Mouse (Mus musculus) hindbrain, embryonic 12.5 days (tissue): Measurements from ENCODE around the gene Cfap221. TPM values are rescaled to one million over a fixed set of nuclear protein-coding genes. Genes with fewer than 3 reads are reported as not detected.
A peak's percentile ranks its signal among the peaks of the same experiment; 100 is the strongest.

Experiments used
- ATAC-seq: fragments of 200-750 bp; cut with Nextera tagmentation; 2 replicates; pipeline ENCODE4 v1.8.0; 2017; ENCODE audit warnings: moderate TSS enrichment; ENCODE audit not compliant: low FRiP score
- H3K27ac ChIP-seq: fragments of 300-500 bp; sonication (generic); 2 replicates; pipeline ENCODE4 v1.5.1; 2016; ENCODE audit warnings: mild to moderate bottlenecking
- H3K27me3 ChIP-seq: fragments of 300-500 bp; sonication (generic); 2 replicates; pipeline ENCODE4 v1.6.1; 2016; ENCODE audit warnings: mild to moderate bottlenecking
- H3K36me3 ChIP-seq: fragments of 300-500 bp; sonication (generic); 2 replicates; pipeline ENCODE4 v1.6.1; 2016; ENCODE audit warnings: mild to moderate bottlenecking
- H3K4me1 ChIP-seq: fragments of 300-500 bp; sonication (generic); 2 replicates; pipeline ENCODE4 v1.6.1; 2016
- H3K4me2 ChIP-seq: fragments of 300-500 bp; sonication (generic); replicated peaks from 2 replicates; pipeline ENCODE4 v1.6.1; 2016; ENCODE audit warnings: mild to moderate bottlenecking
- H3K4me3 ChIP-seq: fragments of 300-500 bp; sonication (generic); 2 replicates; pipeline ENCODE4 v1.5.1; 2016; ENCODE audit warnings: mild to moderate bottlenecking
- H3K9ac ChIP-seq: fragments of 300-500 bp; sonication (generic); 2 replicates; pipeline ENCODE4 v1.6.1; 2016; ENCODE audit warnings: mild to moderate bottlenecking, moderate library complexity
- H3K9me3 ChIP-seq: fragments of 300-500 bp; sonication (generic); replicated peaks from 2 replicates; pipeline ENCODE4 v1.6.1; 2016; ENCODE audit warnings: mild to moderate bottlenecking
- WGBS: fragments of 180-500 bp; shearing (Covaris S2); methylation state at CpG from one replicate; pipeline ENCODE4 v1.1.7; 2016; 5-methylcytosine and 5-hydroxymethylcytosine counted together
- polyA plus RNA-seq: library from polyadenylated mRNA; unstranded; fragments of >200 nt; fragmentation: Nextera tagmentation; extraction: Ambion mirVana; gene quantifications from 2 replicates; pipeline ENCODE4 v1.2.1, GENCODE M21; 2016

Gene Cfap221
- polyA plus RNA-seq, 1 experiment from 2014 or later = 0.23 TPM

DNA sequence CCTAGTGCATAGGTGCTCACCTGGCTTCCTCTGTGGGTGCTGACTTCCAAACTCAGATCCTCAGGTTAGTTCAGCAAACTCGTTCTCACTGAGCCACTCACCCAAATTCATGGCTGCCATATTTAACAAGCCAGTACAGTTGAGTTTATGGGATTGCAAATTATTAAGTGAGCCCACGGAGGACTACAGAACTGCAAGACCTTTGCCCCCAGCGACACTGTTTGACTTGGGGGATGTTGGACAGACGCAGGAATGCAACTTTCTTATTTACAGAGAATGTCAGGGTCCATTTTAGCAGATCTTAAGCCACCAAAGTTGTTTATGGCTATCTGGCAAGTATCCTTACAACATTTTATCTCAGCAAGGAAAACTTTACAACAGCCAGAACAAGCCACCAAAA is 21.9 kb downstream of the Cfap221 start:
- H3K9me3 ChIP-seq = no peaks in the 10 kb centered on the region
- H3K4me3 ChIP-seq = no peak overlapping the region
- H3K4me2 ChIP-seq = no peak overlapping the region
- H3K36me3 ChIP-seq = no peaks in the 10 kb centered on the region
- WGBS = 79% methylated on average over 4 of the region's 4 CpGs
- no peak overlapping the region for H3K9ac ChIP-seq
- H3K27ac ChIP-seq = no peak overlapping the region
- H3K4me1 ChIP-seq = no peaks in the 10 kb centered on the region
- no peak for ATAC-seq
- no peaks in the 10 kb centered on the region for H3K27me3 ChIP-seq

DNA sequence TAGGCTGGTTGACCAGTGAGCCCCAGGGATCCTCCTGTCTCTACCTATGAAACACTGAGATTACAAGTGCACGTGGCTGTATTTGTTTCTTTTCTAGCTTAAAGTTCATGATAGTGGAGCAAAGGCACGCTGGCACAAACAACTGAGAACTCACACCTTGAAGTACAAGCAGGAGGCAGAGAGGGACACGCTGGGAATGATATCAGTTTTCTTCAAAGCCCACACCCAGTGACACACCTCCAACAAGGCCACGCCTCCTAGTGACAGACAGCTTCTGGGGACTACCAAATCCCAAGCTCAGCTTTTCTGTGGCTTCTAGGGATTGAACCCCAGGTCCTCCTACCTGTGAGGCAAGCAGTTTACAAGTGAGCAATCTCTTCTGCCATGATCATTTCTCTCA is 23.9 kb downstream of the Cfap221 start:
- 43% methylated on average over 4 of the region's 4 CpGs for WGBS
- no peak overlapping the region for H3K9ac ChIP-seq
- no peak overlapping the region for H3K27ac ChIP-seq

DNA sequence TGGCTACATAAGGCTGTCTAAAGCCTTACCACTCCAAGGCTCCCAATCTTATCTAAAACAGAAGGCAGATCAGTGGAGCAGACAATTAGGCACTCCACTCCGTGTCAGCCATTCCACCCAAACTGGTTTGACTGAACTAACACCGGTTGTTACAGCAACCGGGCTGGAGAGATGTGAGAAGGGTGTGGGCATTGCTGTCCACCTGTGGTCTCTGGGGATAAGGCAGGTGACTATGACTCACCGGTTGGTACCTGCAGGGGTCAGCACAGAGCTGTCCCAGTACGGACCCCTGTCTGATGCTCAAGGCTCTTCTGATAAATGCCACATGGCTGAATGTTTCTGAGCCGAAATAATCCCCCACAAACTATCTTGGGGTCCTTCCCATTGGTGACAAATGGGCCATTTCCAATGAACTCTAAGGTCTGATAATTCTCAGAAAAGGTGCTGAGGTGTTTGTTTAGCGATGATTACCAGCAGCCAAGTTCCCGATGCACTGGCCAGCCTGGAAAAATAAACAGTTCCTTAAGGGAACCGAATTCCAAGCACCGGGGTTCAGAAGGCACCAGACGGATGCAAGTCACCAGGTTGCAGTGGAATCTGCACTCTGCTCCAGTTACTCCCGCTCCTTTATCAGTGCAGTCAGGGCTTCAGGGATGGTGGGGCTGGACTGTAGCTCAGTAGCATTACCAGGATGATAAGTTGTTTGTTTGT is 31.1 kb downstream of the Cfap221 start:
- ATAC-seq = no peak
- Histone ChIP-seq H3K9ac (no peak overlapping the region), H3K27ac (no peak overlapping the region), H3K4me3 (no peak overlapping the region), H3K4me1 (no peaks in the 10 kb centered on the region), H3K9me3 (no peaks in the 10 kb centered on the region), H3K27me3 (no peaks in the 10 kb centered on the region), H3K4me2 (no peak overlapping the region), H3K36me3 (no peaks in the 10 kb centered on the region)
- 56% methylated on average over 12 of the region's 12 CpGs for WGBS

More for the DNA sequence above, 23.9 kb downstream of the Cfap221 start:
- Histone ChIP-seq H3K36me3 (no peaks in the 10 kb centered on the region), H3K27me3 (no peaks in the 10 kb centered on the region), H3K4me1 (no peaks in the 10 kb centered on the region), H3K9me3 (no peaks in the 10 kb centered on the region), H3K4me2 (no peak overlapping the region), H3K4me3 (no peak overlapping the region)
- no peak for ATAC-seq

DNA sequence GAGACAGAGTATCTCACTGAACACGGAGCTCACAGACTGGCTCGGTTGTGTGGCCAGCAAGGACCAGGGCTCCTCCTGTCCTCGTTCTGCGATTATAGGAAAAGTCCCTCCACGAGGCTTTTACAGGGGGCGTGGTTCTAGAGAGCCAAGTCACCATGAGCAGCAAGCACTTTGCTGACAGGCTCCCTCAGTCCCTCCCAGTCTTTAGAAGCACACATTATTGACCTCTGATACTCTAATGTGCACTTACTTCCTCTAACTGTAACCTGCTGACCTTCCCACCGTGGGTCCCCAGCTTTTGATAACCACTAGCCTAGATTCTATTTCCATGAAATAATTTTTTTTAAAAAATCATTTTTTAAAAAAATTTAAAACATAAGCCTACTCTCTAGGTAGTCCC is 37.1 kb downstream of the Cfap221 start:
- no peak overlapping the region for H3K4me3 ChIP-seq
- no peaks in the 10 kb centered on the region for H3K9me3 ChIP-seq
- no peak overlapping the region for H3K27ac ChIP-seq
- H3K36me3 ChIP-seq = no peaks in the 10 kb centered on the region
- no peak for ATAC-seq
- H3K4me1 ChIP-seq = no peaks in the 10 kb centered on the region
- no peak overlapping the region for H3K9ac ChIP-seq
- H3K27me3 ChIP-seq = no peaks in the 10 kb centered on the region
- 72% methylated on average over 7 of the region's 7 CpGs for WGBS
- H3K4me2 ChIP-seq = no peak overlapping the region

DNA sequence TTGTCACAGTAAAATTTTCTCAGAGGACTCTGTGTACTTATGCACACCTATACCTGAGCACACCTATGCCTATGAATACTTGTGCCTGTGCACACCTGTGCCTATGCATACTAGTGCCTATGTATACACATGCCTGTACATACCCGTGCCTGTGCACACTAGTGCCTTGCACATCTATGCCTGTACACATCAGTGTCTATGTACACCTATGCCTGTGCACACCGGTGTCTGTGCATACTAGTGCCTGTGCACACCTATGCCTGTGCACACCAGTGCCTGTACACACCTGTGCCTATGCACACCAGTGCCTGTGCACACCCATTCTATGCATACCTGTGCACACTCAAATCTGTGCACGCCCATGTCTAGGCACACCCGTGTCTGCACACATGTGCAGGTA is 37.6 kb downstream of the Cfap221 start:
- H3K9me3 ChIP-seq = no peaks in the 10 kb centered on the region
- WGBS = 92% methylated on average over 4 of the region's 4 CpGs
- peak; percentile 51; the same call in 1 of the 2 replicates for ATAC-seq

DNA sequence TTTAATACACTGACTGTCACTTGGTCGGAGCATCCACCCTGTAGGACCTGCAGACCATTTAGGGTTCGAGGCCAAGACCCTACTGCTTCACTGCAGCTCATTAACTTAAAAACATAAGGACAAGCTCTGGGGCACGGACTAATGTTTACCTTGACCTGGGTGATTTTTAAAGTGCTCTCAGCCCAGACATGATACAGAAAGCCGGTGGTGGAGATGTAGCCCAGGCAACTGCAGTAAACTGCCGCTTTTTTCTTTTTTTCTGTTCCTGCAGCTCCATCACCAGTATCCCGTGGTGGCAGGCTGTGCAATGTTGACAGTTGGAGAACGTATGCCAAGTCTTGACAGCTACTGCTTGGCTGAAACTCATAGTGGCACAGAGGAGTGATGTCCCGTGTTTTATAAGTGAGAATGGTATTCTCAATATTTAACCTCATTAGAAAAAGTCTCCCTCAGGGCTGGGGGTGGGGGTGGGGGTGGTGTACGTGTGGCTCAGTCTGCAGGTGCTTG is 39.3 kb downstream of the Cfap221 start:
- Histone ChIP-seq H3K4me1 (no peaks in the 10 kb centered on the region), H3K27ac (no peak overlapping the region), H3K36me3 (no peaks in the 10 kb centered on the region), H3K9ac (no peak overlapping the region), H3K9me3 (no peaks in the 10 kb centered on the region), H3K27me3 (no peaks in the 10 kb centered on the region), H3K4me2 (no peak overlapping the region), H3K4me3 (no peak overlapping the region)
- 73% methylated on average over 9 of the region's 9 CpGs for WGBS
- ATAC-seq = no peak

More for the DNA sequence above, 37.6 kb downstream of the Cfap221 start:
- Histone ChIP-seq H3K4me3 (no peak overlapping the region), H3K4me2 (no peak overlapping the region), H3K27ac (no peak overlapping the region), H3K36me3 (no peaks in the 10 kb centered on the region), H3K9ac (no peak overlapping the region), H3K27me3 (no peaks in the 10 kb centered on the region), H3K4me1 (no peaks in the 10 kb centered on the region)

DNA sequence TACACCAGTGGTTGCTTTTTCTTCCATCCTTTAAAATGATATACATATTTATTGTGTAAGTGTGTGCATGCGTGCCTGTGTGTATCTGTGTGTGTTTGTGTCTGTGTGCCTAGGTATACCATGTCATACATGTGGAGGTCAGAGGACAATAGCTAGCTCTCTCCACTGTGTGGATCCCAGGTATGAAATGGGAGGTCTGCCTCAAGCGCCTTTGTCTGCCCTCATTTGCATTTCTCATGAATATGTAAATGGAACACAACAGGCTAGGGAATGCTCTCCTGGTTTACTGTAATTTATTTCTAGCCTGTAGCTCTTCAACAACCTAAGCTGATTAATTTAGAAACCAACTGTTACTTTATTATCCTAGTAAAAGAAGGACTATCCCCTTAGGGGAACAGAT is 42.4 kb downstream of the Cfap221 start:
- no peak overlapping the region for H3K4me3 ChIP-seq
- H3K4me1 ChIP-seq = no peaks in the 10 kb centered on the region
- H3K4me2 ChIP-seq = no peak overlapping the region
- H3K36me3 ChIP-seq = no peaks in the 10 kb centered on the region
- H3K27me3 ChIP-seq = no peaks in the 10 kb centered on the region
- H3K9me3 ChIP-seq = no peaks in the 10 kb centered on the region
- H3K27ac ChIP-seq = no peak overlapping the region
- H3K9ac ChIP-seq = no peak overlapping the region
- 63% methylated on average over 2 of the region's 2 CpGs for WGBS
- ATAC-seq = peak; percentile 55; the same call in 1 of the 2 replicates

DNA sequence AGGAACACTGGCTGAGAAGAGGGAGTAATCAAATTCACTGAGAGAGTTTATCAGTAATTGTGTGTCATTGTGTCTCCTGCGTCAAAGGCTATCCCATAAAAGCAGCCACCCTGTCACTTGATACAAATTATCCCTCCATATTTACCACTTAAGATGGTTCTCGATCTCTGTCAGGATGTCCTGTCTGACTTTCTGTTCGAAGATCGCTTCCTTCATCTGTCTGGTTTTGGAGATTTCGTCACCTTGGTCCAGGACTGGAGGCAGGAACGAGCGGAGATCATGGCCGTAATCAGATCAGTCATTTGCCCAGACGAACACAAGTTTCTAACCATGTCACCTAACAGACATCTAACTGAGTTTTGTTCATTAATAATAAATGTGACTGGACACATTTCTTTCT is 43.6 kb downstream of the Cfap221 start:
- Histone ChIP-seq H3K4me1 (no peaks in the 10 kb centered on the region), H3K9ac (no peak overlapping the region), H3K36me3 (no peaks in the 10 kb centered on the region), H3K9me3 (no peaks in the 10 kb centered on the region), H3K27me3 (no peaks in the 10 kb centered on the region), H3K4me3 (no peak overlapping the region), H3K4me2 (no peak overlapping the region), H3K27ac (no peak overlapping the region)
- no peak for ATAC-seq
- WGBS = 88% methylated on average over 9 of the region's 9 CpGs

DNA sequence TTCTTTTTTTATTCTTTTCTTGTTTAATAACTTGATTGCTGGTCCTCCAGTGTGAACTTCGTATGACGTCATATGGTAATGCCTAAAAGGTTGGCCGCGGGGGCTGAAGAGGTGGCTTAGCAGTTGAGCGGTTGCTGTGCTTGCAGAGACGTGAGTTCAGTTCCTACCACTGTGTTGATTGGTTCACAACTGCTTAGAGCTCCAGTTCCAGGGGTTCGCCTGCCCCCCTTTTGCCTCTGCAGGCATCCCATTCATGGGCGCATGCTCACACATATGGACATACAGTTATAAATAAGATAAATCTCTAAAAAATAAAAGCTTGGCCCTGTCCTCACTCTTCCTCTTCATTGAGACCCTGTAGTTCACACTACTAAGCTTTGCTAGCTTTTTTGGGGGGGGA is 46.9 kb downstream of the Cfap221 start:
- no peaks in the 10 kb centered on the region for H3K4me1 ChIP-seq
- H3K36me3 ChIP-seq = no peaks in the 10 kb centered on the region
- no peak overlapping the region for H3K9ac ChIP-seq
- H3K4me2 ChIP-seq = no peak overlapping the region
- H3K27me3 ChIP-seq = no peaks in the 10 kb centered on the region
- no peak for ATAC-seq
- H3K27ac ChIP-seq = no peak overlapping the region
- WGBS = 93% methylated on average over 8 of the region's 8 CpGs
- no peaks in the 10 kb centered on the region for H3K9me3 ChIP-seq
- no peak overlapping the region for H3K4me3 ChIP-seq

DNA sequence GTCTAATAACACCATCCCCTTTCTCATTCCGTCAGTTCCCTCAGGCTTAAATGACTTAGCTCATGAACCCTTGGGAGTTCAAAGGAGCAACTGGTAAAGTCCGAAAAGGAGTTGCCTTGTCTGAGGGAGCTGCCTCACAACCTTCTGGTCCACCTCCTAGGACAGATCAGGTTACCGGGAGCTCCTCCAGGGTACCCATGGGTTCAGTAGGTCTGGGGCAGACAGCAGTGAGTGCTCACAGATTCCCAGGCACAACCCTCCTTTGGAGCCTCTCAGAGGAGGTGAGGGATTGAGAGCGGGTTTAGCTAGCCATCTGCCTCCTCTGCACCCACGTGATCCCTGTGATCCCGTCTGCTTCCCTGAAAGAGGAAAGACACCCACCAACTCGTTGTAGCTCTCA is 60.2 kb downstream of the Cfap221 start:
- ATAC-seq = no peak
- Histone ChIP-seq H3K4me1 (no peaks in the 10 kb centered on the region; the same call in 1 of the 2 replicates), H3K27me3 (no peaks in the 10 kb centered on the region), H3K9me3 (no peaks in the 10 kb centered on the region), H3K9ac (no peak overlapping the region), H3K4me2 (no peak overlapping the region), H3K4me3 (no peak overlapping the region), H3K27ac (no peak overlapping the region), H3K36me3 (no peaks in the 10 kb centered on the region)
- 31% methylated on average over 7 of the region's 7 CpGs for WGBS

DNA sequence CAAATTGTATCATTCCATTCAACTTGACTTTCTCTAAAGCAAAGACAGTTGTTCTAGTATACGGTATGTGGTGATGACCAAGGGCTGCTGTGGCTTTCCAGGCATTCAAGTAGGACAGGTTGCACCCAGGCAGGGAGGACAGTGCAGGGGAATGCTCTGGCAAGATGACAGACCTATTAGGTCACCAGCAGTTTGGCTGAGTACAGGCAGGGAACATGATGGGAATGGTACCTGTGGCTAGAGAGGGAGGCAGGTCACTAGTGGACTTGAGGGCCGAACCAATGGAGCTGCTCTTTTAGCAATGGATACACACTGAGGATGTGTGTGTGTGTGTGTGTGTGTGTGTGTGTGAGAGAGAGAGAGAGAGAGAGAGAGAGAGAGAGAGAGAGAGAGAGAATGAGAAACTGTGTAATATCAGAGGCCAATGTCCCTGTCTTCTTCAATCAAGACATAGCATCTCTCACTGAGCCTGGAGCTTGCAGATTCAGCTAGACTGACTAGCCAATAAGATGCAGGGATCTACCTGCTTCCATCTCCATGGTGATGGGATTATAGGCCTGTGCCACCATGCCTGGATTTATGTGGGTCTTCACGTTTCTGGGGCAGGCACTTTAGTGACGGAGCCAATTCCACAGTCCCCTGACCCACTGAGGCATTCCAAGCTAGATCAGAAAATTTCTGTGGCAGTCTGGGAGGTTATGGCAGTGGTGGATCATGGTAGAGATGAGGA is 65.4 kb downstream of the Cfap221 start:
- ATAC-seq = no peak
- Histone ChIP-seq H3K9ac (no peak overlapping the region), H3K4me2 (no peak overlapping the region), H3K9me3 (no peaks in the 10 kb centered on the region), H3K27ac (no peak overlapping the region), H3K4me3 (no peak overlapping the region), H3K36me3 (no peaks in the 10 kb centered on the region), H3K27me3 (no peaks in the 10 kb centered on the region), H3K4me1 (no peaks in the 10 kb centered on the region)
- 87% methylated on average over 4 of the region's 4 CpGs for WGBS

DNA sequence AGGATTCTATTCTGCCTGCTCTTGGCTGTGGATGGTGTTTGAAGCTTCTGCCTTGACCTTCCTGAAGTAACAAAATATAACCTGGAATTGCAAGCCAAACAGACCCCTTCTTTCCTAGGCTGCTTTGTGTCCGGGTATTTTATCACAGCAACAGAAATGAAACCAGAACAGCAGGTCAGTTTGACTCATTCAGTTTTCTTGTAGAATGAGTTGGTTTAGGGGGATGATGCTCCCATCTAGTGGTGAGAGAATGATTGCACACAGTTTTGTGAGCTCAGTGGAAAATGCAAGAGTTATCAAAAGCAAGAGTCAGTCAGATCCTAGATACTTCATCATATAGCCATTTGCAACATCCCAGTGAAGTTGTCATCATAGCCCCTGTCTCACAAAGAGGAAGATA is 67.3 kb downstream of the Cfap221 start:
- Histone ChIP-seq H3K27me3 (no peaks in the 10 kb centered on the region), H3K9ac (no peak overlapping the region), H3K4me1 (no peaks in the 10 kb centered on the region), H3K9me3 (no peaks in the 10 kb centered on the region), H3K27ac (no peak overlapping the region), H3K36me3 (no peaks in the 10 kb centered on the region), H3K4me3 (no peak overlapping the region), H3K4me2 (no peak overlapping the region)
- ATAC-seq = no peak
- WGBS = 84% methylated on average over 1 of the region's 1 CpGs

DNA sequence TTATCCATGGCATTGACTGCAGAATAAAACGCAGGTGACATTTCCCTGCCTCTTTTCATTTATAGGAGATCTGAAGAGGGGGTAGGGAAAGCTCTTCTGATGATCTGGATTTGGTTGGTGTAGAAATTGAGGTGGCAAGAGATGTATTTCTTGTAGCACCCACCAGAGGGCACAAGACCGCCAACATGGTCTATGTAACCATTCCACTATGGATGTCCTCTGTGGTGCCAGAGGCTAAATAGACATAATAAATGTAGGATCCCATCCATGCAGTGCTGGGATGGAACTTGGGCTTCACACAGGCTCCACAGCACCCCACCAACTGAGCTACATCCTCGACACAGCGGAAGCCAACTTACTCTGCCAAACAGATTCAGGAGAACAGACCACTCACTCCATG is 77.7 kb downstream of the Cfap221 start:
- WGBS = 58% methylated on average over 4 of the region's 4 CpGs
- Histone ChIP-seq H3K27ac (no peak overlapping the region), H3K36me3 (no peaks in the 10 kb centered on the region), H3K4me1 (no peaks in the 10 kb centered on the region), H3K9ac (no peak overlapping the region), H3K27me3 (no peaks in the 10 kb centered on the region), H3K9me3 (no peaks in the 10 kb centered on the region), H3K4me3 (no peak overlapping the region), H3K4me2 (no peak overlapping the region)
- no peak for ATAC-seq
